10 mouse cellular contexts compared by ENCODE assay signal in the genomic region with DNA sequence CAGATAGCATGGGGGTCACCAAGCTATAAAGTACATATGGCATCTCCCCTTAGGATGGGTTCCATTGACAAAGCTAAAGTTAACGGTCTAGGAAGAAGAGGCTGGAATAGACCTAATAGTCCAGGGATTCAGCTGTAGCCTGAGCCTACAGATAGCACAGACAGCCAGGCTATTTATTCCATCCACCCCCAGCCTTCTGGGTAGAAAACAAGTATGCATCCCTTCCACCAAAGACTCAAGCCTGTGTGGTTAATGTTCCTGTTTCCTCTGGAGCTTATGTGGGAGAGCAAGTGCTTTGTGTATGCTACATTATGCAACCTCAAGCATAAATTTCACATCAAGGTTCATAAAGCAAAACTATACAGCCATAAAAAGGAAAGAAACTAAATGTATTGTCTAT.
"Had no signal": no experiment of that assay in that cellular context is flagged by ENCODE, and none has a peak within 500 bp of the region (broad histone marks: within the 10 kb centered on the region; RNA-seq: fewer than 3 reads in every experiment).

No protein-coding gene starts in this region.

- DNase-seq: kidney, adult 8-10 months; kidney, postnatal 25 days; lung, adult 2 months; lung, postnatal 36 days; spleen, adult 18-20 months; thymus, adult 2 months; thymus, postnatal 25 days had no signal

- ATAC-seq: intestine, embryonic 16.5 days; lung, postnatal 0 days; midbrain, embryonic 13.5 days had no signal
